Mouse (Mus musculus) testis, postnatal 14 days (tissue): ENCODE results near the gene 4930579F01Rik.
"Not testable (repeated sequence)": the region's sequence is repeated elsewhere in the genome, so short reads cannot be mapped to it uniquely, and the experiment has no call there.

Experiments used
- DNase-seq: peaks from one replicate; pipeline ENCODE4 v3.0.0; 2021; ENCODE audit warnings: low spot score

The 4930579F01Rik gene

GRCm38 (mm10) chr3:138144060-138144641 lies 49.5 kb downstream of the 4930579F01Rik start:
- DNase-seq = no peak

GRCm38 (mm10) chr3:138143315-138144059 lies 50.1 kb downstream of the 4930579F01Rik start, which contains the start of gene Trmt10a:
Gene Trmt10a, plus strand, starts transcription at chr3:138143448.
- DNase-seq = peak; percentile 98

- no peak for DNase-seq
Measured at GRCm38 (mm10) chr3:138142733-138143314, 50.8 kb downstream of the 4930579F01Rik start.

GRCm38 (mm10) chr3:138142052-138142732 lies 51.4 kb downstream of the 4930579F01Rik start:
- DNase-seq = no peak

GRCm38 (mm10) chr3:138139663-138140062 lies 54.0 kb downstream of the 4930579F01Rik start:
- no peak for DNase-seq

DNA sequence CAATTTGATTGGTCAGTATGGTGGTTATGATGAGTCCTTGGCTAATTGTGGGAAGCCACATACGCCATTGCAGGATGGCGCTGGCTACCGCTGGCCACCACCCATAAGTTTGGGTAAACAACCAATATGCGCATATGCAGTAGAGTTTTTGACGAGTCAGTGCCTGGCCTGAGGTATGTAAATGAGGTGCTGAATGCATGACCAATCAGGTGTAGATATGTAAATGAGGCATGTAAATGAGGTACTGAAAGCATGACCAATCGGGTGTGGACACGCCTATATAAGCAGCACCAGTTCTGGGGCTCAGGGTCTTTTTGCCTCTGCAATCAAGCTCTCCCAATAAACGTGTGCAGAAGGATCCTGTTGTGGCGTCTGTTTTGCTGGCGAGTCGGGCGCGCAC lies 55.5 kb downstream of the 4930579F01Rik start:
- not testable (repeated sequence) for DNase-seq

GRCm38 (mm10) chr3:138134528-138134927 lies 59.1 kb downstream of the 4930579F01Rik start:
- DNase-seq = no peak

GRCm38 (mm10) chr3:138133916-138134315 lies 59.7 kb downstream of the 4930579F01Rik start:
- no peak for DNase-seq

GRCm38 (mm10) chr3:138133463-138133862 lies 60.2 kb downstream of the 4930579F01Rik start:
- DNase-seq = no peak

DNA sequence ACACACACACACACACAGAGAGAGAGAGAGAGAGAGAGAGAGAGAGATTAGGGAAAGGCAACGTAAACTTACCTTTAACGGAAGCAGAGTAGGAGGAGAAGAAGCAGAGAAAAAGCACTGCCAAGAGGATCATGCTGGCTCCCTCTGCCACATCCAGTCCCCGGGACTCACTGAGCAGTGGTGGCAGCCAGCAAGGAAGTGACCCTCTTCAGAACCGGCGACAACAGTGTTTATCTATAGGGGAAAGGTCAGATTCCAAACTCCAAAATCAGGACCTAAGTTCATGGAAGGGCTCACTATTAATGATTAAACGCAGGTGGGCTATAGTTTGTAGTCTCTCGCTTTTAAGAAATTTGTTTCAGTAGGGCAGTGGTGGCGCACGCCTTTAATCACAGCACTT lies 62.5 kb downstream of the 4930579F01Rik start:
- DNase-seq = no peak

DNA sequence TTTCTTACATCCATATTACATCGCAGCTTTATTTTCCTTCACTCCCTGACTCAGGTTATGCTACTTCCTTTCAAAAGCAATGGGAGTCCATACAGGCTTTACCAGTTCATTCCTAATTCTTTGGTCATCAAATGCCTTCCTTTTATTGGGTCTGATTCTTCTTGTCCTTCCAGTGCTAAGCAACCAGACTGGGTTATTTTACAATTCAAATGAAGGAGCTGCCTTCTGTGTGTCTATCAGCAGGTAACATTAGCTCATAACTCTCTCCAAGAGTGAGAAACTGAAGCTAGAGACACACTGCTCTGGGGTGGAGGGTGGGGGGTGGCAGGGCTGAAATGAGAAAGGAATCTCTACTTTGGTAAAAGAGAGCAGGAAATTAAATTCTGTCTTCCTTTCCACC lies 62.9 kb downstream of the 4930579F01Rik start:
- DNase-seq = no peak

DNA sequence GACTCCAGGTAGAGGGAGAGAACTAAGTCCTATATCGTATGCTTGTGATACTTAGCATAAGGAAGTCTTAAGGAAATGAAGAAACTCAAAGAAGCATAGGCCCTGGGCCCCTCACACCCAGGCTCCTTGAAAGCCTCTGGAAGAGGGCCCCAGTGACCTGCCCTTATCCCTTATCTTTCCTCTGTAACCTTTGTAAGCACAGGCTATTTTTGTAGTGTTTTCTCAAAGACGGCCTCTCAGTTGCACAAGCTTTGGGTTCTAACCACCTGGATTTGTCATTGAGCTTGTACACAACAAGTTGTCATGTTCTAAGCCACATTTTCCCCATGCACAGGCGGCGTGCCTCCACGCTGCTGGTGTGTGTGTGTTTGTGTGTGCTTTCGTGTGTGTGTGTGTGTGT lies 64.5 kb downstream of the 4930579F01Rik start:
- no peak for DNase-seq

GRCm38 (mm10) chr3:138123842-138124241 lies 69.8 kb downstream of the 4930579F01Rik start:
- no peak for DNase-seq

GRCm38 (mm10) chr3:138121461-138121860 lies 72.2 kb downstream of the 4930579F01Rik start:
- DNase-seq = no peak

- DNase-seq = no peak
Measured at GRCm38 (mm10) chr3:138119444-138120105, 74.0 kb downstream of the 4930579F01Rik start.

GRCm38 (mm10) chr3:138118831-138119230 lies 74.8 kb downstream of the 4930579F01Rik start:
- DNase-seq = no peak

- DNase-seq = no peak
Measured at GRCm38 (mm10) chr3:138118392-138118791, 75.2 kb downstream of the 4930579F01Rik start.

DNA sequence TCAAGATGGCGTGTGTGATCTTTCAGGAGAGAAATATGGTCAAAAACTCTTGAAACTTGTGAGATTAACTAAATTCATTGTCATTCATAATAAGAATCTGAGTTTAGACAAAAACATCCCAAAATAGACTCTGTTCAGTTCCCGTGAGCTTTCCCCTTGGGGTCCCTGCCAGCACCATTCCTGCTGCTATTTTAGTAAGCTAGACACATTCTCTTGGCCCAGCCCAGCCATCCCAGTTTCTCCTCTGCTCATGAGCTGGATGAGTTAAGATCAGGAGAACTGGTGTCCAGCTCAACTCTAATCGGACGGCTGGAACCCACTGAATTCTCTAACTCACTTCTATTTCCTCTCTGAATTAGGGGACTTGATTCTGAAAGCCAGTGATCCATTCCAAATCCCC lies 76.8 kb downstream of the 4930579F01Rik start:
- DNase-seq = no peak

- DNase-seq = no peak
Measured at GRCm38 (mm10) chr3:138114106-138114505, 79.5 kb downstream of the 4930579F01Rik start.
